Mouse (Mus musculus) forebrain, embryonic 15.5 days (tissue): ENCODE data around the gene Gm5142. TPM values are rescaled to one million over a fixed set of nuclear protein-coding genes. Genes with fewer than 3 reads are reported as not detected.

ENCODE experiments used
- ATAC-seq: fragments of 200-750 bp; cut with Nextera tagmentation; replicated peaks from 2 replicates; pipeline ENCODE4 v1.8.0; 2017; ENCODE audit warnings: mild to moderate bottlenecking, moderate TSS enrichment, moderate library complexity
- H3K27ac ChIP-seq: fragments of 300-500 bp; sonication (generic); replicated peaks from 2 replicates; pipeline ENCODE4 v1.5.1; 2015; ENCODE audit warnings: mild to moderate bottlenecking, inconsistent platforms
- H3K27me3 ChIP-seq: fragments of 300-500 bp; sonication (generic); 2 replicates; pipeline ENCODE4 v1.6.1; 2015; ENCODE audit warnings: inconsistent platforms
- H3K36me3 ChIP-seq: fragments of 300-500 bp; sonication (generic); 2 replicates; pipeline ENCODE4 v1.6.1; 2015; ENCODE audit warnings: mild to moderate bottlenecking, inconsistent platforms
- H3K4me1 ChIP-seq: fragments of 300-500 bp; sonication (generic); 2 replicates; pipeline ENCODE4 v1.6.1; 2015; ENCODE audit warnings: inconsistent platforms
- H3K4me2 ChIP-seq: fragments of 300-500 bp; sonication (generic); replicated peaks from 2 replicates; pipeline ENCODE4 v1.6.1; 2015; ENCODE audit warnings: mild to moderate bottlenecking, inconsistent platforms
- H3K4me3 ChIP-seq: fragments of 300-500 bp; sonication (generic); 2 replicates; pipeline ENCODE4 v1.5.1; 2015; ENCODE audit warnings: mild to moderate bottlenecking, inconsistent platforms
- H3K9ac ChIP-seq: fragments of 300-500 bp; sonication (generic); replicated peaks from 2 replicates; pipeline ENCODE4 v1.6.1; 2015; ENCODE audit warnings: mild to moderate bottlenecking, inconsistent platforms
- H3K9me3 ChIP-seq: fragments of 300-500 bp; sonication (generic); 2 replicates; pipeline ENCODE4 v1.6.1; 2016; ENCODE audit warnings: inconsistent platforms
- WGBS: fragments of 180-500 bp; shearing (Covaris S2); methylation state at CpG from one replicate; pipeline ENCODE4 v1.1.7; 2015; ENCODE audit warnings: mixed read lengths; 5-methylcytosine and 5-hydroxymethylcytosine counted together
- polyA plus RNA-seq: library from polyadenylated mRNA; unstranded; fragments of >200 nt; fragmentation: Nextera tagmentation; extraction: Ambion mirVana; gene quantifications from 2 replicates; pipeline ENCODE4 v1.2.1, GENCODE M21; 2015

Gm5142 gene
- polyA plus RNA-seq, 1 experiment from 2014 or later: not detected

DNA sequence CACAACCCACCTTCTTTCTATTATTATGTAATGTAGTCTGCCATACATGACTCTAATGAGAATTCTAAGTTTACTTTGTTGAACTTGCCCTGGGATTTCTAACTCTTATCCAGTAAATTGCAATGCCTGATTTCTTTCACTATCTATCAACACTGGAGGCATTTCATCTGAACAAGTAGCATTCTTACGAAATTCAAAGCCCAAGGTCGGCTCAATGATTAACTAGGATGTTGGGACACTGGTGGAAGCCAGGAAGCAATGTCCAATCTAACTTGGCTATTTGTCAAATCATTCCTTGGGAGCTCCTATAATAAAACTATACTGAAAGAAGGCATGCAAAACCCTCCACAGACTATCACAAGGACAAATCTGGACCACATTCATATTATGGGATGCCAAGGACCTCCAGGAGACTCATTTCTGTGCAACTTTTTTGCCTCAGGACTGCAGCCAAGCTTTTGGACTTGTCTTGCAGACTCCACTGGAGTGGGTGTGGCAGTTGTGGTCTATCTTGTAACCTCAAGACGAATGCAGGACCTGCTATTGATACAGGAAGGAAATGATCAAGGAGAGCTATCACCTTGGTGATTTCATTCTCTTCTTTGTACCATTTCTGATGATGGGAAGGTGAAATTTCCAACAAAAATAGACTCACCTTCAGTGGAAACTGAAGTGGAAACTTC is 21.4 kb downstream of the Gm5142 start:
- H3K27me3 ChIP-seq: no peaks in the 10 kb centered on the region
- H3K4me3 ChIP-seq: no peak overlapping the region
- no peak overlapping the region for H3K27ac ChIP-seq
- no peaks in the 10 kb centered on the region for H3K9me3 ChIP-seq
- H3K4me1 ChIP-seq: no peaks in the 10 kb centered on the region
- WGBS: 77% methylated on average over 3 of the region's 3 CpGs
- no peak for ATAC-seq
- no peak overlapping the region for H3K4me2 ChIP-seq
- H3K36me3 ChIP-seq: no peaks in the 10 kb centered on the region
- no peak overlapping the region for H3K9ac ChIP-seq

DNA sequence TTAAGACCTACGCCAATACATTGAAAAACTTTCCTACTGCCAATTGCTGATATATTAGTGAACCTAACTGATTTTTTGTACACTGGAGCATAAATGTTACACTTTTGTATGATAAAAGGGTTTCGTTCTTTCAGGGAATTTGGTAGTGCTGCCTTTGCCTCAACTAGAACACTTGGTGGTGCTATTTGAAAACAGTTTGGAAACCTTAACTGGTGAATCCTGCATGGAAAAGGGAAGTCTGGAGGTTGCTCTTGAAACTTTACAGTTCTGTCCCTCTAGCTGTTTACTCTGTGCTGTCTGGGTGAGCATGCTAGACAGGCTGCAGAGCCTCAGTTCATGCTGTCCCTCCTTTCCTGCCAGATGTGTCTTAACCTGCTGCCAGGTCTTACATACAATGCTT is 23.0 kb downstream of the Gm5142 start:
- H3K4me1 ChIP-seq: no peaks in the 10 kb centered on the region
- WGBS: 76% methylated on average over 2 of the region's 2 CpGs
- no peak for ATAC-seq
- no peak overlapping the region for H3K9ac ChIP-seq
- H3K36me3 ChIP-seq: no peaks in the 10 kb centered on the region
- H3K27me3 ChIP-seq: no peaks in the 10 kb centered on the region
- no peak overlapping the region for H3K4me3 ChIP-seq
- H3K27ac ChIP-seq: no peak overlapping the region
- no peak overlapping the region for H3K4me2 ChIP-seq
- H3K9me3 ChIP-seq: no peaks in the 10 kb centered on the region

DNA sequence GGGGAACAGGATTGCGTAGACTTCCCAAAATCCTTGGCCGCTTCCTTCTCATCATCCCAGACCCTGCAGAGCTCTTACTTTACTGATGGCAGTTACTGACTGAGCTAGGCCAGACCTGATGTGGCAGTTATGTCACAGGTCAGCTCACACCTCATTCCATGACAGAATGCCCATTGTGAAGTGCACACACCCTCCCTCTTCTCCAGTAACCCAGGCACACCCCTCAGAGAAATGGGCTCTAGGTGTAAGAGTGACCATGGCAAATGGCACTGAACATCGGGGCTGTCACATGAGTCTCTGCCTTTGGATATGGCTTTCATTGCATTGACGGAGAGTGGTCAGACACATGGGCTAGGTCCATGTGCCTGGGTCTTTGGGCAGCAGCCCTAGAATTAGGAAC is 35.8 kb downstream of the Gm5142 start, which contains the start of gene 1700129C05Rik:
Gene 1700129C05Rik (minus strand): TSS at position 101 of the 400 bp plus-strand sequence.
- Histone ChIP-seq H3K4me2 (no peak within 1 kb of the TSS), H3K4me3 (no peak within 1 kb of the TSS), H3K9ac (no peak within 1 kb of the TSS), H3K27me3 (no peaks in the 10 kb centered on the region), H3K4me1 (no peaks in the 10 kb centered on the region), H3K36me3 (no peaks in the 10 kb centered on the region), H3K9me3 (no peaks in the 10 kb centered on the region), H3K27ac (no peak within 1 kb of the TSS)
- ATAC-seq: no peak
- WGBS: 96% methylated on average over 4 of the region's 4 CpGs

DNA sequence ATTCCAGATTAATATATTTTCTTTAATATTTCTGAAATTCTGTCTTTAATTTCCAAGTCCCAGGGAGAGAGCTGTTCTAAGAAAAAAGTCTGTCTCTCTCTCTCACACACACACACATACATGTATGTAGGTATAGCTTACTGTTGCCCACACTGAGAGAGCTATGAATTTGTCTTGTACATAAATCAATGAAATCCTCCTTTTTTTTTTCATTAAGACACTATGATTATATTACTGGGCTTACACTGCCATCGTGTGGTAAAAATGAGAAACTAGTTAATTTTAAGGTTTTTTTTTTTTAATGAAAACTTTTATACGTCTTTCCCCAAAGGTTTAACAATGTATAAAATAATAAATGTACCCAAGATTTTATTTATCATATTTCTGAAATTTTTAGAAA is 64.3 kb downstream of the Gm5142 start:
- Histone ChIP-seq H3K4me3 (no peak overlapping the region), H3K9me3 (no peaks in the 10 kb centered on the region), H3K27ac (no peak overlapping the region), H3K36me3 (no peaks in the 10 kb centered on the region), H3K4me2 (no peak overlapping the region), H3K9ac (no peak overlapping the region), H3K4me1 (no peaks in the 10 kb centered on the region), H3K27me3 (no peaks in the 10 kb centered on the region)
- ATAC-seq: no peak
- WGBS: 3% methylated on average over 2 of the region's 2 CpGs

Other genes starting within 250 kb of the Gm5142 start
- not detected in 2 replicates for gene 1700129C05Rik, start 35.9 kb downstream of the Gm5142 start, polyA plus RNA-seq
- 83.5 and 85.4 TPM in 2 replicates for gene Rcbtb1, start 22.5 kb upstream of the Gm5142 start, polyA plus RNA-seq
- gene Gm6904, start 81.5 kb upstream of the Gm5142 start, polyA plus RNA-seq: not detected in 2 replicates
- gene Phf11a, start 118.8 kb upstream of the Gm5142 start, polyA plus RNA-seq: not detected in 2 replicates
- 0.14 and 0.29 TPM in 2 replicates for gene Phf11b, start 162.6 kb upstream of the Gm5142 start, polyA plus RNA-seq
- 0.24 and 0.46 TPM in 2 replicates for gene Phf11d, start 186.7 kb upstream of the Gm5142 start, polyA plus RNA-seq
- 0.27 and 0.32 TPM in 2 replicates for gene Phf11c, start 216.6 kb upstream of the Gm5142 start, polyA plus RNA-seq